Comparison of ENCODE assay signal across 20 mouse cellular contexts in genomic region chr9:7761906-7762455, GRCm38 (mm10). TPM values are rescaled to one million over a fixed set of nuclear protein-coding genes. Genes with fewer than 3 reads are reported as not detected.
A peak's percentile ranks its signal among the peaks of the same experiment; 100 is the strongest.
DNase-seq lines count a peak whose midpoint lies in the region; TF ChIP-seq lines count a peak whose summit lies in the region.
"Had no signal": no experiment of that assay in that cellular context is flagged by ENCODE, and none has a peak within 500 bp of the region (broad histone marks: within the 10 kb centered on the region; RNA-seq: fewer than 3 reads in every experiment).

No protein-coding gene starts in this region.

- H3K9ac ChIP-seq in heart, adult 2 months (ENCODE audit: low read depth, low read length): no peak overlapping the region
- H3K9ac ChIP-seq: forebrain, embryonic 15.5 days; hindbrain, embryonic 14.5 days; intestine, embryonic 15.5 days; limb, embryonic 12.5 days; liver, embryonic 12.5 days; lung, embryonic 14.5 days had no signal

- 31% methylated on average over 17 of the region's 17 CpGs for WGBS in heart, embryonic 10.5 days
- 77% methylated on average over 17 of the region's 17 CpGs for WGBS in heart, adult 2 months

- no peak for TF ChIP-seq EP300 in heart, adult 2 months (IDR thresholded peaks at IDR 0.05; ENCODE audit: insufficient read depth, low read depth, low read length)

- no peaks in the 10 kb centered on the region; the same call in 1 of the 2 replicates for H3K36me3 ChIP-seq in heart, embryonic 10.5 days
- H3K36me3 ChIP-seq in heart, adult 2 months (ENCODE audit: control insufficient read depth, insufficient read depth, low read length): peaks cover 16% of the 10 kb centered on the region
- H3K36me3 ChIP-seq in E14TG2a.4 (ENCODE audit: insufficient read depth, low read length): 0 out of 2 replicates have a peak, but pooled peaks cover 6% of the 10 kb centered on the region
- H3K36me3 ChIP-seq: forebrain, embryonic 15.5 days; intestine, embryonic 15.5 days; limb, embryonic 12.5 days; liver, embryonic 12.5 days had no signal

- peak overlapping the region; percentile 37; the same call in 1 of the 2 replicates for H3K27ac ChIP-seq in heart, embryonic 10.5 days
- H3K27ac ChIP-seq in heart, adult 2 months: no peak overlapping the region
- H3K27ac ChIP-seq: forebrain, embryonic 15.5 days; hindbrain, embryonic 14.5 days; intestine, embryonic 15.5 days; limb, embryonic 12.5 days had no signal

- H3K4me1 ChIP-seq in heart, embryonic 10.5 days: peaks cover 11% of the 10 kb centered on the region; the same call in 1 of the 2 replicates
- peaks cover 4% of the 10 kb centered on the region for H3K4me1 ChIP-seq in heart, adult 2 months (ENCODE audit: control insufficient read depth, insufficient read depth, low read length)
- peaks cover 56% of the 10 kb centered on the region for H3K4me1 ChIP-seq in E14TG2a.4 (replicated peaks; ENCODE audit: low read depth, low read length)
- H3K4me1 ChIP-seq: intestine, embryonic 15.5 days had no signal

- no peak for TF ChIP-seq CTCF in heart, adult 2 months (IDR thresholded peaks at IDR 0.05)
- no peak for TF ChIP-seq CTCF in E14TG2a.4 (conservative IDR thresholded peaks at IDR 0.05; ENCODE audit: low read length)

- peak; percentile 73 for DNase-seq in heart, embryonic 10.5 days (ENCODE audit: low spot score)
- no peak for DNase-seq in heart, adult 2 months
- peak; percentile 29 for DNase-seq in ES-CJ7 (ENCODE audit: low read depth, low spot score)
- DNase-seq in cerebellum, adult 9-11 months: peak; percentile 45
- no peak for DNase-seq in left cerebral cortex, postnatal 14 days (ENCODE audit: low spot score in 2 of 2)
- DNase-seq in B cell, adult 2 months: no peak
- DNase-seq: adrenal gland, adult 2 months; embryo, embryonic 11 days; gastrocnemius, postnatal 14 days; kidney, postnatal 4 days; layer of hippocampus, adult 9-11 months; lung, embryonic 14.5 days; lung, postnatal 36 days; right cerebral cortex, postnatal 25 days had no signal

- no peak for TF ChIP-seq POLR2A in heart, adult 2 months (IDR thresholded peaks at IDR 0.05; ENCODE audit: insufficient read depth, low read depth, low read length)

- H3K4me3 ChIP-seq in heart, embryonic 10.5 days: peak overlapping the region; percentile 37; the same call in 1 of the 2 replicates
- H3K4me3 ChIP-seq in heart, adult 2 months: no peak overlapping the region
- peak overlapping the region; percentile 62 for H3K4me3 ChIP-seq in E14TG2a.4 (replicated peaks; ENCODE audit: low read length)
- H3K4me3 ChIP-seq: forebrain, embryonic 15.5 days; intestine, embryonic 15.5 days; limb, embryonic 12.5 days; liver, embryonic 12.5 days had no signal

- peaks cover 3% of the 10 kb centered on the region; the same call in 1 of the 2 replicates for H3K9me3 ChIP-seq in heart, embryonic 10.5 days
- no peaks in the 10 kb centered on the region; the same call in 1 of the 2 replicates for H3K9me3 ChIP-seq in E14TG2a.4 (ENCODE audit: low read length)

- H3K79me2 ChIP-seq in heart, adult 2 months (replicated peaks; ENCODE audit: control insufficient read depth, insufficient read depth, low read length): peaks cover 2% of the 10 kb centered on the region; the same call in 1 of the 2 replicates

- H3K27me3 ChIP-seq in heart, embryonic 10.5 days (ENCODE audit: insufficient read depth, poor library complexity, severe bottlenecking): no peaks in the 10 kb centered on the region
- H3K27me3 ChIP-seq in heart, adult 2 months (ENCODE audit: control insufficient read depth, insufficient read depth, low read length): no peaks in the 10 kb centered on the region
- H3K27me3 ChIP-seq in E14TG2a.4 (ENCODE audit: insufficient read depth, low read length): peaks cover 7% of the 10 kb centered on the region; the same call in 1 of the 2 replicates
- H3K27me3 ChIP-seq: intestine, embryonic 15.5 days; liver, embryonic 12.5 days had no signal

- intact Hi-C loops in heart, adult 2 months (cut with DNase I): loop anchor here (2.0 to 10.0 kb wide), 2 partner anchors 47 to 243 kb away; partner anchors contain the start of gene Yap1
- intact Hi-C loops in left cerebral cortex, postnatal 14 days (cut with DNase I): loop anchor here (5.0 kb wide), 1 partner anchor 75 kb away; the partner anchor contains the start of gene Birc2

RNA-seq across cellular contexts. Expression of gene Tmem123, which starts 1.9 kb away (rescaled TPM):
- 121 and 143 TPM in 2 replicates for polyA plus RNA-seq in heart, embryonic 10.5 days (2016; fragmentation: Nextera tagmentation; extraction: Ambion mirVana)
- total RNA-seq in heart, adult 2 months (2021): 10 to 100 TPM; 38.8 to 44.8 TPM
- polyA plus RNA-seq in heart, adult 2 months (2012; rRNA removed): 35.6 and 63.3 TPM in 2 replicates
- 1 to 10 TPM; 9.0 to 10.0 TPM for total RNA-seq in left cerebral cortex, postnatal 14 days (2021)

Comparison
In these comparisons a context has a peak if more than half of its experiments do, and no peak if none do; other contexts are left out.
1. DNase-seq: peak in heart, embryonic 10.5 days (single experiment), ES-CJ7 (single experiment) and cerebellum, adult 9-11 months (single experiment); none in heart, adult 2 months (0 of 2), left cerebral cortex, postnatal 14 days (0 of 2) and B cell, adult 2 months (0 of 2).